Mouse (Mus musculus) CH12.LX (cell line): ENCODE data around the gene Gas7. TPM values are rescaled to one million over a fixed set of nuclear protein-coding genes. Genes with fewer than 3 reads are reported as not detected.

Experiments used
- DNase-seq: peaks from one replicate; pipeline ENCODE4 v3.0.0-alpha.2; 2013; ENCODE audit errors: extremely low read depth
- H3K27ac ChIP-seq: 2 replicates; pipeline ENCODE4 v1.5.1; 2012; ENCODE audit warnings: low read depth, mild to moderate bottlenecking, control low read depth, moderate library complexity; ENCODE audit not compliant: insufficient read depth
- H3K27me3 ChIP-seq: replicated peaks from 2 replicates; pipeline ENCODE3; 2012; ENCODE audit warnings: inconsistent platforms
- H3K36me3 ChIP-seq, 2 experiments: replicated peaks in 1 of 2; 2 replicates each; pipeline versions ENCODE3 to v1.6.1; 2012; ENCODE audit warnings: inconsistent platforms in 1 of 2, low read length in 1 of 2, mild to moderate bottlenecking in 1 of 2, mixed read lengths in 1 of 2, moderate library complexity in 1 of 2; ENCODE audit not compliant: control insufficient read depth in 1 of 2, insufficient read depth in 1 of 2
- H3K4me1 ChIP-seq, 2 experiments: 2 replicates each; pipeline ENCODE4 v1.6.1; 2012; ENCODE audit warnings: inconsistent platforms in 1 of 2, moderate library complexity in 1 of 2; ENCODE audit not compliant: insufficient read depth in 2 of 2, control insufficient read depth in 1 of 2
- H3K4me2 ChIP-seq: 2 replicates; pipeline ENCODE4 v1.6.1; 2012; ENCODE audit warnings: low read depth, mild to moderate bottlenecking, control low read depth; ENCODE audit not compliant: poor library complexity, insufficient read depth, severe bottlenecking
- H3K4me3 ChIP-seq, 3 experiments: fragments of 150-350 bp in 1 of 3; sonication (generic) in 1 of 3; replicated peaks in 1 of 3; 2 replicates each; pipeline versions ENCODE3 to v1.5.1; 2011 to 2012; ENCODE audit warnings: low read depth in 2 of 3, low read length in 2 of 3, mild to moderate bottlenecking in 2 of 3, moderate library complexity in 2 of 3, control low read depth in 1 of 3, improper control_type of control experiment in 1 of 3, inconsistent platforms in 1 of 3, mixed read lengths in 1 of 3; ENCODE audit not compliant: poor library complexity in 1 of 3
- H3K79me2 ChIP-seq: replicated peaks from 2 replicates; pipeline ENCODE4 v1.6.1; 2012; ENCODE audit warnings: mild to moderate bottlenecking, moderate library complexity; ENCODE audit not compliant: control insufficient read depth, poor library complexity, insufficient read depth, severe bottlenecking; ENCODE audit errors: extremely low read depth
- H3K9ac ChIP-seq: 2 replicates; pipeline ENCODE4 v1.6.1; 2012; ENCODE audit warnings: low read depth, mild to moderate bottlenecking, control low read depth, moderate library complexity; ENCODE audit not compliant: insufficient read depth
- H3K9me3 ChIP-seq: replicated peaks from 2 replicates; pipeline ENCODE3; 2012; ENCODE audit warnings: low read length, inconsistent platforms, mixed read lengths
- CHD1 ChIP-seq: IDR thresholded peaks from 2 replicates; pipeline ENCODE4 v1.6.1; 2012; ENCODE audit warnings: low read depth, low read length, improper control_type of control experiment, inconsistent platforms
- CTCF ChIP-seq, 2 experiments: IDR thresholded peaks in 1 of 2; conservative IDR thresholded peaks in 1 of 2; 2 replicates each; pipeline ENCODE4 v1.5.1; 2011 to 2012; ENCODE audit warnings: low read depth in 2 of 2, low read length in 2 of 2, improper control_type of control experiment in 1 of 2, inconsistent platforms in 1 of 2, mild to moderate bottlenecking in 1 of 2, moderate library complexity in 1 of 2
- ETS1 ChIP-seq: conservative IDR thresholded peaks from 2 replicates; pipeline ENCODE4 v1.6.1; 2012; ENCODE audit warnings: low read depth, mild to moderate bottlenecking, inconsistent platforms, low read length, improper control_type of control experiment, moderate library complexity
- GABPA ChIP-seq: IDR thresholded peaks from 2 replicates; pipeline ENCODE4 v1.6.1; 2012; ENCODE audit warnings: low read depth, low read length, improper control_type of control experiment, inconsistent platforms; ENCODE audit not compliant: insufficient replicate concordance
- HCFC1 ChIP-seq: IDR thresholded peaks from 2 replicates; pipeline ENCODE4 v1.6.1; 2012; ENCODE audit warnings: low read depth, mild to moderate bottlenecking, inconsistent platforms, low read length, improper control_type of control experiment
- JUN ChIP-seq: IDR thresholded peaks from 2 replicates; pipeline ENCODE4 v1.6.1; 2011; ENCODE audit warnings: low read depth, mild to moderate bottlenecking, low read length, improper control_type of control experiment, moderate library complexity; ENCODE audit not compliant: insufficient read depth
- MAFK ChIP-seq: IDR thresholded peaks from 2 replicates; pipeline ENCODE4 v1.6.1; 2011; ENCODE audit warnings: low read length, improper control_type of control experiment; ENCODE audit not compliant: insufficient replicate concordance
- MXI1 ChIP-seq: IDR thresholded peaks from 2 replicates; pipeline ENCODE4 v1.6.1; 2011; ENCODE audit warnings: mild to moderate bottlenecking, low read depth, low read length, improper control_type of control experiment
- PAX5 ChIP-seq: IDR thresholded peaks from 2 replicates; pipeline ENCODE4 v1.6.1; 2012; ENCODE audit warnings: low read length, inconsistent platforms, mixed read lengths
- RCOR1 ChIP-seq: conservative IDR thresholded peaks from 2 replicates; pipeline ENCODE4 v1.6.1; 2012; ENCODE audit warnings: low read depth, mild to moderate bottlenecking, inconsistent platforms, low read length, improper control_type of control experiment
- SIN3A ChIP-seq: IDR thresholded peaks from 2 replicates; pipeline ENCODE4 v1.6.1; 2012; ENCODE audit warnings: low read length, improper control_type of control experiment, inconsistent platforms
- SMC3 ChIP-seq: IDR thresholded peaks from 2 replicates; pipeline ENCODE4 v1.6.1; 2011; ENCODE audit warnings: low read depth, low read length, improper control_type of control experiment
- TCF12 ChIP-seq: IDR thresholded peaks from 2 replicates; pipeline ENCODE4 v1.6.1; 2014; ENCODE audit warnings: low read depth, mild to moderate bottlenecking, inconsistent platforms, low read length, improper control_type of control experiment
- UBTF ChIP-seq: IDR thresholded peaks from 2 replicates; pipeline ENCODE4 v1.6.1; 2012; ENCODE audit warnings: low read depth, mild to moderate bottlenecking, inconsistent platforms, low read length, improper control_type of control experiment, moderate library complexity
- USF1 ChIP-seq: IDR thresholded peaks from 2 replicates; pipeline ENCODE4 v1.6.1; 2014; ENCODE audit warnings: low read depth, mild to moderate bottlenecking, inconsistent platforms, low read length, improper control_type of control experiment
- ZC3H11A ChIP-seq: IDR thresholded peaks from 2 replicates; pipeline ENCODE4 v1.6.1; 2012; ENCODE audit warnings: low read depth, mild to moderate bottlenecking, inconsistent platforms, low read length, improper control_type of control experiment
- ZNF384 ChIP-seq: IDR thresholded peaks from 2 replicates; pipeline ENCODE4 v1.6.1; 2012; ENCODE audit warnings: low read depth, low read length, improper control_type of control experiment, inconsistent platforms
- dilution Hi-C: fragments of 300-500 bp; cut with MboI; formaldehyde crosslinking; loops from 2 replicates; pipeline ENCODE4 v1.14.3; 2020; ENCODE audit warnings: low sequenced_read_pairs; ENCODE audit not compliant: extremely low pct_unique_long_range_greater_than_20kb, extremely low pct_ligation_motif_present
- in situ Hi-C: fragments of 300-500 bp; cut with MboI; formaldehyde crosslinking; loops from 3 replicates; pipeline ENCODE4 v1.14.3; 2019; ENCODE audit warnings: low sequenced_read_pairs, low pct_ligation_motif_present, low pct_unique_long_range_greater_than_20kb, mixed read lengths
- polyA plus RNA-seq: library from polyadenylated mRNA; unstranded; fragments of >175 nt; gene quantifications from 2 replicates; pipeline ENCODE4 v1.2.1, GENCODE M21; 2012; ENCODE audit warnings: low read depth; ENCODE audit not compliant: insufficient read length
- total RNA-seq, 2 experiments: library from RNA; depleted of rRNA; stranded (reverse); fragments of 300-350 nt in 1 of 2; fragments of >200 nt in 1 of 2; gene quantifications; 2 replicates each; pipeline ENCODE4 v1.2.3; 2012 to 2014

Gas7 gene
- total and polyA plus RNA-seq, 3 experiments, result 7.0 to 20.8 (median 7.0) TPM

DNA sequence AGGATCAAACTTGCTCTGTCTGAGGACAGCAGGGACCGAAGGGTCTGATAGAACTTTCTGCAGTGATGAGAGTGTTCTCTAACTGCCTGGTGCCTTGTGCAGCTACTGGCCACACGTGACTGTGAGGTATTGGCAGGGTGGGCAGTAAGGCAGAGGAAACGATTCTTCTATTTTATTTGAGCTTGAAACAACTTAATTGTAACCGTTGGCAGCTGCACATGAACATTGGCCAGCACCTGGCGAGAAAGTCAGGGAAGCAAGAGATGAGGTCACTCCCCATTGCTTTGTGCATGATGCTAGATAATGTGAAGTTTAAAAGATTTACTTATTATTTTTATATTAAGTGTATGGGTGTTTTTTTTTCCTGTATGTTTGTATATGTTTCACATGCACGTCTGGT lies 77.9 kb downstream of the Gas7 start:
- TF ChIP-seq ZNF384 (no peak), PAX5 (no peak), UBTF (no peak), SIN3A (no peak), MXI1 (no peak), CHD1 (no peak), TCF12 (no peak), RCOR1 (no peak), USF1 (no peak), SMC3 (no peak)
- dilution Hi-C loops, result no loop called here
- in situ Hi-C loops, result loop anchor here (5.0 kb wide), 2 partner anchors 34 to 109 kb away; no protein-coding TSS in a partner anchor
- Histone ChIP-seq H3K4me2 (no peak overlapping the region), H3K4me3 (no peak overlapping the region), H3K4me1 (peaks cover 2 to 36% of the 10 kb centered on the region in 2 experiments; a peak in 3 of 4 replicates), H3K36me3 (no peaks in the 10 kb centered on the region), H3K9ac (no peak overlapping the region), H3K79me2 (no peaks in the 10 kb centered on the region), H3K9me3 (peaks cover 2% of the 10 kb centered on the region), H3K27ac (no peak overlapping the region), H3K27me3 (no peaks in the 10 kb centered on the region)
- DNase-seq, result no peak

DNA sequence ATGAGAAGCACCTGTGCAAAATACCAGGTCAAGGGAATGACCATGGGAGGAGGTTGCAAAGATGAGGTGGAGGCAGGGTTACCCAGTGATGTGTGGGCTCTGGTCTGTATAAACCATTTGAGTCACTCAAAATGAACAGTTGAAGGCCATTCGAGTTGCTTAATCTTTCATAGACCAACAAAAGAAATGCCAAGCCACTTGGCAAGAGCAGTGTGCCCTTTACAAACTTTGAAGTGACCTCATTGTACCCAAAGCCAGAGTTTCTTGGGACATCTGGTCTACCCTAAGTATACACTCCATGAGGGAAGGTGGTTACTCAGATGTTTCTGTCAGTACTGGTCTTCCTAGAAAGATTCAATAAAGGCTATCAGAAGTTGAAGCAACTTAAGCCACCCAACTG lies 80.5 kb downstream of the Gas7 start:
- no peaks in the 10 kb centered on the region for H3K79me2 ChIP-seq
- H3K4me3 ChIP-seq, result no peak overlapping the region
- in situ Hi-C loops (no loop called here), dilution Hi-C loops (no loop called here)
- H3K4me2 ChIP-seq, result no peak overlapping the region
- H3K36me3 ChIP-seq, result no peaks in the 10 kb centered on the region
- no peak for TF ChIP-seq MAFK
- TF ChIP-seq USF1, result no peak
- TF ChIP-seq ZNF384, result no peak
- no peak for TF ChIP-seq HCFC1
- TF ChIP-seq CHD1, result no peak
- TF ChIP-seq JUN, result no peak
- no peak for TF ChIP-seq CTCF (conservative IDR thresholded peaks at IDR 0.05 in 1 of 2, IDR thresholded peaks at IDR 0.05 in 1 of 2; ENCODE audit: low read depth in 2 of 2, low read length in 2 of 2)
- no peak for TF ChIP-seq GABPA
- TF ChIP-seq ZC3H11A, result no peak
- TF ChIP-seq UBTF, result no peak
- TF ChIP-seq ETS1, result no peak
- H3K4me1 ChIP-seq, result peaks cover 2 to 34% of the 10 kb centered on the region in 2 experiments; a peak in 3 of 4 replicates
- no peaks in the 10 kb centered on the region for H3K9me3 ChIP-seq
- H3K27ac ChIP-seq, result no peak overlapping the region
- no peaks in the 10 kb centered on the region for H3K27me3 ChIP-seq
- no peak for DNase-seq
- no peak overlapping the region for H3K9ac ChIP-seq
